Mouse (Mus musculus): ENCODE measurements around the gene Cdk5. TPM values are rescaled to one million over a fixed set of nuclear protein-coding genes. Genes with fewer than 3 reads are reported as not detected.

Gene Cdk5
- polyA plus RNA-seq, 1 experiment from 2014 or later, result 115 TPM

- DNase-seq (ENCODE audit: low spot score), result peak; percentile 84
- H3K9me3 ChIP-seq (ENCODE audit: control insufficient read depth, low read length), result no peaks in the 10 kb centered on the region
- H3K4me1 ChIP-seq (replicated peaks; ENCODE audit: control insufficient read depth, insufficient read depth, low read length), result peaks cover 44% of the 10 kb centered on the region
- WGBS, result under 1% methylated on average over 58 of the region's 60 CpGs
- H3K4me2 ChIP-seq (replicated peaks), result peak overlapping the region; percentile 77
- peak overlapping the region; percentile 87 for H3K27ac ChIP-seq
- H3K9ac ChIP-seq, result peak overlapping the region; percentile 70
- peaks cover 11% of the 10 kb centered on the region for H3K36me3 ChIP-seq (replicated peaks; ENCODE audit: control insufficient read depth, insufficient read depth)
- ATAC-seq (ENCODE audit: low FRiP score), result no peak
- no peaks in the 10 kb centered on the region; the same call in 1 of the 2 replicates for H3K27me3 ChIP-seq (ENCODE audit: control insufficient read depth, insufficient read depth, low read length)
- H3K4me3 ChIP-seq (replicated peaks; ENCODE audit: low read length), result peak overlapping the region; percentile 49
Measured at GRCm38 (mm10) chr5:24424861-24425411, 1.6 kb upstream of the Cdk5 start.

- no peaks in the 10 kb centered on the region; the same call in 1 of the 2 replicates for H3K27me3 ChIP-seq (ENCODE audit: control insufficient read depth, insufficient read depth, low read length)
- peak overlapping the region; percentile 70 for H3K9ac ChIP-seq
- H3K9me3 ChIP-seq (ENCODE audit: control insufficient read depth, low read length), result no peaks in the 10 kb centered on the region
- peak overlapping the region; percentile 77 for H3K4me2 ChIP-seq (replicated peaks)
- H3K27ac ChIP-seq, result peak overlapping the region; percentile 87
- no peak for DNase-seq (ENCODE audit: low spot score)
- peaks cover 17% of the 10 kb centered on the region for H3K36me3 ChIP-seq (replicated peaks; ENCODE audit: control insufficient read depth, insufficient read depth)
- no peak for ATAC-seq (ENCODE audit: low FRiP score)
- H3K4me3 ChIP-seq (replicated peaks; ENCODE audit: low read length), result peak overlapping the region; percentile 49
- peaks cover 44% of the 10 kb centered on the region for H3K4me1 ChIP-seq (replicated peaks; ENCODE audit: control insufficient read depth, insufficient read depth, low read length)
- WGBS, result 16% methylated on average over 21 of the region's 21 CpGs
Measured at GRCm38 (mm10) chr5:24424004-24424781, 863 bp upstream of the Cdk5 start.

- no peak overlapping the region for H3K4me2 ChIP-seq (replicated peaks)
- no peak overlapping the region for H3K27ac ChIP-seq
- peaks cover 28% of the 10 kb centered on the region for H3K36me3 ChIP-seq (replicated peaks; ENCODE audit: control insufficient read depth, insufficient read depth)
- H3K9ac ChIP-seq, result no peak overlapping the region
- 89% methylated on average over 8 of the region's 9 CpGs for WGBS
- ATAC-seq (ENCODE audit: low FRiP score) (no peak), DNase-seq (ENCODE audit: low spot score) (no peak)
- H3K4me3 ChIP-seq (replicated peaks; ENCODE audit: low read length), result no peak overlapping the region
- no peaks in the 10 kb centered on the region for H3K9me3 ChIP-seq (ENCODE audit: control insufficient read depth, low read length)
- no peaks in the 10 kb centered on the region for H3K27me3 ChIP-seq (ENCODE audit: control insufficient read depth, insufficient read depth, low read length)
- peaks cover 31% of the 10 kb centered on the region for H3K4me1 ChIP-seq (replicated peaks; ENCODE audit: control insufficient read depth, insufficient read depth, low read length)
Measured at GRCm38 (mm10) chr5:24420381-24420780, 2.9 kb downstream of the Cdk5 start.

- no peak overlapping the region for H3K27ac ChIP-seq
- H3K36me3 ChIP-seq (replicated peaks; ENCODE audit: control insufficient read depth, insufficient read depth), result peaks cover 28% of the 10 kb centered on the region
- WGBS, result 89% methylated on average over 10 of the region's 10 CpGs
- no peaks in the 10 kb centered on the region for H3K27me3 ChIP-seq (ENCODE audit: control insufficient read depth, insufficient read depth, low read length)
- no peak overlapping the region for H3K4me3 ChIP-seq (replicated peaks; ENCODE audit: low read length)
- H3K9me3 ChIP-seq (ENCODE audit: control insufficient read depth, low read length), result no peaks in the 10 kb centered on the region
- H3K9ac ChIP-seq, result no peak overlapping the region
- H3K4me2 ChIP-seq (replicated peaks), result no peak overlapping the region
- DNase-seq (ENCODE audit: low spot score) (no peak), ATAC-seq (ENCODE audit: low FRiP score) (no peak)
- peaks cover 20% of the 10 kb centered on the region for H3K4me1 ChIP-seq (replicated peaks; ENCODE audit: control insufficient read depth, insufficient read depth, low read length)
Measured at GRCm38 (mm10) chr5:24417587-24417986, 5.7 kb downstream of the Cdk5 start.

GRCm38 (mm10) chr5:24416222-24416736 is 7.1 kb downstream of the Cdk5 start:
- peak overlapping the region; percentile 27 for H3K4me2 ChIP-seq (replicated peaks)
- no peak overlapping the region for H3K4me3 ChIP-seq (replicated peaks; ENCODE audit: low read length)
- H3K27ac ChIP-seq, result no peak overlapping the region
- DNase-seq (ENCODE audit: low spot score) (peak; percentile 66), ATAC-seq (ENCODE audit: low FRiP score) (peak; percentile 72; the same call in 1 of the 2 replicates)
- no peak overlapping the region; the same call in 1 of the 2 replicates for H3K9ac ChIP-seq
- no peaks in the 10 kb centered on the region for H3K27me3 ChIP-seq (ENCODE audit: control insufficient read depth, insufficient read depth, low read length)
- no peaks in the 10 kb centered on the region for H3K9me3 ChIP-seq (ENCODE audit: control insufficient read depth, low read length)
- peaks cover 11% of the 10 kb centered on the region; the same call in 1 of the 2 replicates for H3K4me1 ChIP-seq (replicated peaks; ENCODE audit: control insufficient read depth, insufficient read depth, low read length)
- peaks cover 28% of the 10 kb centered on the region for H3K36me3 ChIP-seq (replicated peaks; ENCODE audit: control insufficient read depth, insufficient read depth)
- WGBS, result 4% methylated on average over 21 of the region's 21 CpGs

- Histone ChIP-seq H3K9me3 (ENCODE audit: control insufficient read depth, low read length) (no peaks in the 10 kb centered on the region), H3K4me3 (replicated peaks; ENCODE audit: low read length) (no peak overlapping the region), H3K27me3 (ENCODE audit: control insufficient read depth, insufficient read depth, low read length) (no peaks in the 10 kb centered on the region), H3K36me3 (replicated peaks; ENCODE audit: control insufficient read depth, insufficient read depth) (peaks cover 9% of the 10 kb centered on the region; the same call in 1 of the 2 replicates), H3K4me1 (replicated peaks; ENCODE audit: control insufficient read depth, insufficient read depth, low read length) (peaks cover 11% of the 10 kb centered on the region; the same call in 1 of the 2 replicates), H3K27ac (no peak overlapping the region), H3K4me2 (replicated peaks) (no peak overlapping the region), H3K9ac (no peak overlapping the region)
- ATAC-seq (ENCODE audit: low FRiP score) (no peak), DNase-seq (ENCODE audit: low spot score) (no peak)
- 85% methylated on average over 13 of the region's 13 CpGs for WGBS
Measured at GRCm38 (mm10) chr5:24413938-24414337, 9.4 kb downstream of the Cdk5 start.

GRCm38 (mm10) chr5:24413042-24413693 is 10.2 kb downstream of the Cdk5 start, which contains the start of gene Asic3:
Gene Asic3, plus strand, starts transcription at chr5:24413392.
- Histone ChIP-seq H3K4me3 (replicated peaks; ENCODE audit: low read length) (no peak within 1 kb of the TSS), H3K4me2 (replicated peaks) (no peak within 1 kb of the TSS), H3K9ac (no peak within 1 kb of the TSS), H3K4me1 (replicated peaks; ENCODE audit: control insufficient read depth, insufficient read depth, low read length) (peaks cover 11% of the 10 kb centered on the region; the same call in 1 of the 2 replicates), H3K27ac (no peak within 1 kb of the TSS), H3K36me3 (replicated peaks; ENCODE audit: control insufficient read depth, insufficient read depth) (0 out of 2 replicates have a peak, but pooled peaks cover 4% of the 10 kb centered on the region), H3K9me3 (ENCODE audit: control insufficient read depth, low read length) (no peaks in the 10 kb centered on the region), H3K27me3 (ENCODE audit: control insufficient read depth, insufficient read depth, low read length) (no peaks in the 10 kb centered on the region)
- DNase-seq (ENCODE audit: low spot score) (no peak), ATAC-seq (ENCODE audit: low FRiP score) (no peak)
- 54% methylated on average over 11 of the region's 11 CpGs for WGBS

GRCm38 (mm10) chr5:24412063-24412462 is 11.3 kb downstream of the Cdk5 start:
- no peaks in the 10 kb centered on the region for H3K27me3 ChIP-seq (ENCODE audit: control insufficient read depth, insufficient read depth, low read length)
- peaks cover 13% of the 10 kb centered on the region; the same call in 1 of the 2 replicates for H3K36me3 ChIP-seq (replicated peaks; ENCODE audit: control insufficient read depth, insufficient read depth)
- no peak overlapping the region for H3K4me3 ChIP-seq (replicated peaks; ENCODE audit: low read length)
- ATAC-seq (ENCODE audit: low FRiP score) (no peak), DNase-seq (ENCODE audit: low spot score) (no peak)
- H3K9me3 ChIP-seq (ENCODE audit: control insufficient read depth, low read length), result no peaks in the 10 kb centered on the region
- H3K27ac ChIP-seq, result no peak overlapping the region
- H3K9ac ChIP-seq, result no peak overlapping the region
- H3K4me1 ChIP-seq (replicated peaks; ENCODE audit: control insufficient read depth, insufficient read depth, low read length), result peaks cover 11% of the 10 kb centered on the region; the same call in 1 of the 2 replicates
- H3K4me2 ChIP-seq (replicated peaks), result no peak overlapping the region
- WGBS, result 91% methylated on average over 2 of the region's 2 CpGs

GRCm38 (mm10) chr5:24409466-24409865 is 13.9 kb downstream of the Cdk5 start:
- H3K4me2 ChIP-seq (replicated peaks), result no peak overlapping the region
- no peak for ATAC-seq (ENCODE audit: low FRiP score)
- H3K4me3 ChIP-seq (replicated peaks; ENCODE audit: low read length), result no peak overlapping the region
- no peak overlapping the region for H3K9ac ChIP-seq
- no peak overlapping the region for H3K27ac ChIP-seq
- DNase-seq (ENCODE audit: low spot score), result no peak
- H3K9me3 ChIP-seq (ENCODE audit: control insufficient read depth, low read length), result no peaks in the 10 kb centered on the region
- 0 out of 2 replicates have a peak, but pooled peaks cover 4% of the 10 kb centered on the region for H3K4me1 ChIP-seq (replicated peaks; ENCODE audit: control insufficient read depth, insufficient read depth, low read length)
- H3K36me3 ChIP-seq (replicated peaks; ENCODE audit: control insufficient read depth, insufficient read depth), result peaks cover 23% of the 10 kb centered on the region
- no peaks in the 10 kb centered on the region for H3K27me3 ChIP-seq (ENCODE audit: control insufficient read depth, insufficient read depth, low read length)
- WGBS, result 83% methylated on average over 2 of the region's 2 CpGs
